Mouse (Mus musculus) gastrocnemius, adult 2 months (tissue): ENCODE results near the gene Cdh12. TPM values are rescaled to one million over a fixed set of nuclear protein-coding genes. Genes with fewer than 3 reads are reported as not detected.

Source experiments
- DNase-seq: peaks from one replicate; pipeline ENCODE4 v3.0.0; 2022
- H3K27ac ChIP-seq: fragments of 200-600 bp; 2 replicates; pipeline ENCODE4 v1.8.1; 2022; ENCODE audit warnings: mild to moderate bottlenecking
- H3K4me3 ChIP-seq: fragments of 200-600 bp; 2 replicates; pipeline ENCODE4 v1.8.1; 2022; ENCODE audit warnings: mild to moderate bottlenecking, moderate library complexity
- CTCF ChIP-seq: fragments of 200-600 bp; IDR thresholded peaks from 2 replicates; pipeline ENCODE4 v1.8.1; 2022; ENCODE audit warnings: antibody characterized with exemption, mild to moderate bottlenecking, moderate library complexity
- intact Hi-C: fragments of 180-260 bp; cut with DNase I; formaldehyde crosslinking; loops from one replicate; pipeline ENCODE4 v1.15.1; 2025
- microRNA-seq: library from miRNA; unstranded; fragments of <30 nt; microRNA quantifications from one replicate; pipeline ENCODE4 v1.2.0, GENCODE M21; 2021
- total RNA-seq, 2 experiments: library from RNA; stranded (reverse); gene quantifications; 2 replicates each; pipeline ENCODE4 v1.2.3; 2021

Cdh12 gene
- total RNA-seq, 2 experiments from 2014 or later: not detected

GRCm38 (mm10) chr15:21604510-21604909, 1155.4 kb downstream of the Cdh12 start:
- Histone ChIP-seq H3K27ac (no peak overlapping the region), H3K4me3 (no peak overlapping the region)
- intact Hi-C loops: no loop called here
- DNase-seq: no peak
- no peak for TF ChIP-seq CTCF

Small RNAs within 50 kb of the gene (microRNA-seq; reads per million reads assigned to microRNA genes)
- gene Gm27397: not detected

Other genes with a start within 250 kb of the Cdh12 start
- gene Acot10, start 217.5 kb downstream of the Cdh12 start, total RNA-seq: not detected